Mouse (Mus musculus): ENCODE results near the gene Vps33b. TPM values are rescaled to one million over a fixed set of nuclear protein-coding genes. Genes with fewer than 3 reads are reported as not detected.

The Vps33b gene
- polyA plus RNA-seq, 1 experiment from 2014 or later: 4.4 TPM

GRCm38 (mm10) chr7:80294764-80295648 lies 25.6 kb downstream of the Vps33b start:
- WGBS (ENCODE audit: insufficient replicate concordance): 7% methylated on average over 37 of the region's 37 CpGs
- Histone ChIP-seq H3K4me2 (peak overlapping the region; percentile 68), H3K4me1 (replicated peaks) (peaks cover 61% of the 10 kb centered on the region), H3K36me3 (replicated peaks) (peaks cover 48% of the 10 kb centered on the region), H3K9me3 (replicated peaks) (no peaks in the 10 kb centered on the region), H3K9ac (peak overlapping the region; percentile 97), H3K27ac (replicated peaks) (peak overlapping the region; percentile 95), H3K27me3 (no peaks in the 10 kb centered on the region), H3K4me3 (replicated peaks) (peak overlapping the region; percentile 83)
- peak; percentile 54 for ATAC-seq (ENCODE audit: insufficient read depth)

- no peaks in the 10 kb centered on the region for H3K9me3 ChIP-seq (replicated peaks)
- peak overlapping the region; percentile 16; the same call in 1 of the 2 replicates for H3K27ac ChIP-seq (replicated peaks)
- H3K4me1 ChIP-seq (replicated peaks): peaks cover 61% of the 10 kb centered on the region
- H3K4me3 ChIP-seq (replicated peaks): peak overlapping the region; percentile 83
- no peaks in the 10 kb centered on the region for H3K27me3 ChIP-seq
- H3K36me3 ChIP-seq (replicated peaks): peaks cover 57% of the 10 kb centered on the region
- peak overlapping the region; percentile 97 for H3K9ac ChIP-seq
- no peak for ATAC-seq (ENCODE audit: insufficient read depth)
- WGBS (ENCODE audit: insufficient replicate concordance): 83% methylated on average over 6 of the region's 6 CpGs
- H3K4me2 ChIP-seq: peak overlapping the region; percentile 68
Measured at GRCm38 (mm10) chr7:80296462-80296861, 27.0 kb downstream of the Vps33b start.

- 88% methylated on average over 3 of the region's 3 CpGs for WGBS (ENCODE audit: insufficient replicate concordance)
- ATAC-seq (ENCODE audit: insufficient read depth): no peak
- no peak overlapping the region for H3K27ac ChIP-seq (replicated peaks)
- H3K4me2 ChIP-seq: peak overlapping the region; percentile 68
- H3K4me1 ChIP-seq (replicated peaks): peaks cover 59% of the 10 kb centered on the region
- H3K36me3 ChIP-seq (replicated peaks): peaks cover 63% of the 10 kb centered on the region
- peak overlapping the region; percentile 83 for H3K4me3 ChIP-seq (replicated peaks)
- H3K27me3 ChIP-seq: no peaks in the 10 kb centered on the region
- no peaks in the 10 kb centered on the region for H3K9me3 ChIP-seq (replicated peaks)
- H3K9ac ChIP-seq: peak overlapping the region; percentile 25; the same call in 1 of the 2 replicates
Measured at GRCm38 (mm10) chr7:80297041-80297440, 27.6 kb downstream of the Vps33b start.

GRCm38 (mm10) chr7:80298754-80299153 lies 29.3 kb downstream of the Vps33b start:
- Histone ChIP-seq H3K9ac (no peak overlapping the region), H3K4me1 (replicated peaks) (peaks cover 43% of the 10 kb centered on the region), H3K27me3 (no peaks in the 10 kb centered on the region), H3K4me2 (0 out of 2 replicates have a peak overlapping the region, but pooled peaks have one; percentile 68), H3K27ac (replicated peaks) (no peak overlapping the region), H3K9me3 (replicated peaks) (no peaks in the 10 kb centered on the region), H3K36me3 (replicated peaks) (peaks cover 78% of the 10 kb centered on the region), H3K4me3 (replicated peaks) (no peak overlapping the region; the same call in 1 of the 2 replicates)
- no peak for ATAC-seq (ENCODE audit: insufficient read depth)
- 90% methylated on average over 4 of the region's 4 CpGs for WGBS (ENCODE audit: insufficient replicate concordance)

GRCm38 (mm10) chr7:80299568-80299967 lies 30.1 kb downstream of the Vps33b start:
- Histone ChIP-seq H3K4me2 (no peak overlapping the region), H3K4me1 (replicated peaks) (peaks cover 41% of the 10 kb centered on the region), H3K27me3 (no peaks in the 10 kb centered on the region), H3K27ac (replicated peaks) (no peak overlapping the region), H3K9ac (no peak overlapping the region), H3K36me3 (replicated peaks) (peaks cover 86% of the 10 kb centered on the region), H3K4me3 (replicated peaks) (no peak overlapping the region), H3K9me3 (replicated peaks) (no peaks in the 10 kb centered on the region)
- no peak for ATAC-seq (ENCODE audit: insufficient read depth)
- 81% methylated on average over 3 of the region's 3 CpGs for WGBS (ENCODE audit: insufficient replicate concordance)

- Histone ChIP-seq H3K27me3 (no peaks in the 10 kb centered on the region), H3K4me3 (replicated peaks) (no peak overlapping the region), H3K27ac (replicated peaks) (no peak overlapping the region), H3K9ac (no peak overlapping the region), H3K4me2 (no peak overlapping the region), H3K36me3 (replicated peaks) (peaks cover 98% of the 10 kb centered on the region), H3K9me3 (replicated peaks) (no peaks in the 10 kb centered on the region), H3K4me1 (replicated peaks) (peaks cover 33% of the 10 kb centered on the region)
- WGBS (ENCODE audit: insufficient replicate concordance): 83% methylated on average over 2 of the region's 2 CpGs
- ATAC-seq (ENCODE audit: insufficient read depth): no peak
Measured at GRCm38 (mm10) chr7:80301522-80301921, 32.1 kb downstream of the Vps33b start.

GRCm38 (mm10) chr7:80307766-80308165 lies 38.3 kb downstream of the Vps33b start:
- no peak overlapping the region for H3K9ac ChIP-seq
- no peaks in the 10 kb centered on the region for H3K27me3 ChIP-seq
- no peaks in the 10 kb centered on the region for H3K4me1 ChIP-seq (replicated peaks)
- H3K27ac ChIP-seq (replicated peaks): no peak overlapping the region
- H3K36me3 ChIP-seq (replicated peaks): peaks cover 100% of the 10 kb centered on the region
- no peak for ATAC-seq (ENCODE audit: insufficient read depth)
- 90% methylated on average over 3 of the region's 3 CpGs for WGBS (ENCODE audit: insufficient replicate concordance)
- no peak overlapping the region for H3K4me2 ChIP-seq
- H3K9me3 ChIP-seq (replicated peaks): no peaks in the 10 kb centered on the region
- H3K4me3 ChIP-seq (replicated peaks): no peak overlapping the region

- ATAC-seq (ENCODE audit: insufficient read depth): no peak
- Histone ChIP-seq H3K4me2 (no peak overlapping the region), H3K36me3 (replicated peaks) (peaks cover 100% of the 10 kb centered on the region), H3K4me1 (replicated peaks) (no peaks in the 10 kb centered on the region), H3K27ac (replicated peaks) (no peak overlapping the region), H3K9ac (no peak overlapping the region), H3K9me3 (replicated peaks) (no peaks in the 10 kb centered on the region), H3K4me3 (replicated peaks) (no peak overlapping the region), H3K27me3 (no peaks in the 10 kb centered on the region)
- 79% methylated on average over 7 of the region's 7 CpGs for WGBS (ENCODE audit: insufficient replicate concordance)
Measured at GRCm38 (mm10) chr7:80310771-80311170, 41.3 kb downstream of the Vps33b start.

GRCm38 (mm10) chr7:80315733-80316132 lies 46.3 kb downstream of the Vps33b start:
- H3K9ac ChIP-seq: no peak overlapping the region
- no peak overlapping the region for H3K4me2 ChIP-seq
- H3K4me1 ChIP-seq (replicated peaks): no peaks in the 10 kb centered on the region
- H3K27me3 ChIP-seq: no peaks in the 10 kb centered on the region
- no peak overlapping the region for H3K4me3 ChIP-seq (replicated peaks)
- ATAC-seq (ENCODE audit: insufficient read depth): no peak
- peaks cover 97% of the 10 kb centered on the region for H3K36me3 ChIP-seq (replicated peaks)
- H3K9me3 ChIP-seq (replicated peaks): no peaks in the 10 kb centered on the region
- H3K27ac ChIP-seq (replicated peaks): no peak overlapping the region
- WGBS (ENCODE audit: insufficient replicate concordance): 64% methylated on average over 2 of the region's 2 CpGs

GRCm38 (mm10) chr7:80317439-80318115 lies 48.1 kb downstream of the Vps33b start:
- WGBS (ENCODE audit: insufficient replicate concordance): 52% methylated on average over 1 of the region's 1 CpGs
- H3K36me3 ChIP-seq (replicated peaks): peaks cover 82% of the 10 kb centered on the region
- no peak for ATAC-seq (ENCODE audit: insufficient read depth)

GRCm38 (mm10) chr7:80318670-80319069 lies 49.2 kb downstream of the Vps33b start:
- Histone ChIP-seq H3K9ac (no peak overlapping the region), H3K27me3 (no peaks in the 10 kb centered on the region), H3K9me3 (replicated peaks) (no peaks in the 10 kb centered on the region), H3K4me1 (replicated peaks) (peaks cover 11% of the 10 kb centered on the region), H3K4me3 (replicated peaks) (no peak overlapping the region), H3K36me3 (replicated peaks) (peaks cover 71% of the 10 kb centered on the region), H3K27ac (replicated peaks) (no peak overlapping the region), H3K4me2 (no peak overlapping the region)
- ATAC-seq (ENCODE audit: insufficient read depth): no peak
- 93% methylated on average over 4 of the region's 4 CpGs for WGBS (ENCODE audit: insufficient replicate concordance)

More at GRCm38 (mm10) chr7:80317439-80318115, 48.1 kb downstream of the Vps33b start:
- Histone ChIP-seq H3K27me3 (no peaks in the 10 kb centered on the region), H3K27ac (replicated peaks) (no peak overlapping the region), H3K4me3 (replicated peaks) (no peak overlapping the region), H3K4me2 (no peak overlapping the region), H3K9me3 (replicated peaks) (no peaks in the 10 kb centered on the region), H3K4me1 (replicated peaks) (no peaks in the 10 kb centered on the region), H3K9ac (no peak overlapping the region)

Measured in liver, embryonic 15.5 days (tissue).